Mouse (Mus musculus) retina, postnatal 1 day (tissue): ENCODE measurements around the gene Ugt1a6b.
"Not testable (repeated sequence)": the region's sequence is repeated elsewhere in the genome, so short reads cannot be mapped to it uniquely, and the experiment has no call there.

ENCODE experiments used
- DNase-seq: peaks from one replicate; pipeline ENCODE4 v3.0.0-alpha.2; 2012

Ugt1a6b gene

DNA sequence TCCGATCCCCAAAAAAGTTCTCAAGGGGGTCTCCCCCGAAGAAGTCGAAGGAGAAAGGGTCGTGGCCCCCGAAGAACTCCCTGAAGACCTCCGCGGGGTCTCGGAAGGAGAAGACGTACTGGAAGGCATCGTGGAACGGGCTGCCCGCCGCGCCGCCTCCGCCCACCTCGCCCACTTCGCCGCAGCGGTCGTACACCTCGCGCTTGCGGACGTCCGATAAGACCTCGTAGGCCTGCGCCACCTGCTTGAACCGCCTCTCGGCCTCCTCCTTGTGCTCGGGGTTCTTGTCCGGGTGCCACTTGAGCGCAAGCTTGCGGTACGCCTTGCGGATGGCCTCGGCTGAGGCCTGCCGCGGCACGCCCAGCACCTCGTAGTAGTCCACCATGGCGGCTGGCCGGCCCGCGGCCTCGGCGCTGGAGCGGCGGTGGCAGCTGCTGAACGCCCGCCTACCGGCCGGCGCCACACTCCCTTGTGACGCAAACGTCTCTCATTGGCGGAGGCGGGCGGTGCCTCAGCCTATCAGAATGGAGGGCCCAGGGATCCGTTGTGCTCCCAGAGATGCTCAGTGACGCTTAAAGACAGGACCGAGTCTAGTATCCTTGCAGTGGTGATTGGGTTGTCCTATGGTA, 102.4 kb downstream of the Ugt1a6b start, which contains the start of gene Dnajb3:
Gene Dnajb3 (minus strand): TSS at position 489 of the 629 bp plus-strand sequence.
- DNase-seq = peak; percentile 90

DNA sequence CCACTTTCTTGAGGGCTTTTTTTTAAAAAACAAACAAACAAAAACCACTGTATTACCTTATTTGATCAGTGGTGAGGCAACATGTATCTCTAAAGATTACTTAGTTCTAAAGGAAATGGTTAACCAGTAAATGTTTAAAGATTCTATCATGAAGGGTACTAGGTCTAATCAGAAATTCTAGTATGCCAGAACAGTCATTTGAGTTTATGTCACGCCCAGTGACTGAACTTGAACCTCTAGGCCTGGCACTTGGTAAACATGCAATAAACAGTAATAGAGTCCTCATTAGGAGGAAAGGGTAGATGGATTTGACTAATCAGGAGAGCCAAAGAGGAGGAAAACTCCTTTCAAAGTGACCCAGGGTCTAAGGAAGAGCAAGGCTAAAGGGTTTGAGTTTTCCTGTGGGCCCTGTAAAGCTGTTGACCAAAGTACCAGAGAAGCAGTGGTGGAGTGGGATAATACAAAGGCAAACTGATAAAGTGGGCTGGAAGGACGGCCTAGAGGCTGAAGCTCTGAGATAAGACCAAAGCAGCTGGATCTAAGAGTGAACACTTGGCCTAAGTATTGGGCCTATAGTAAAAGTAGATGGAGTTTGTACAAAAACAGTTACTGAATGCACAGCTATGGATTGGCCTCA, 103.9 kb downstream of the Ugt1a6b start:
- no peak for DNase-seq

DNA sequence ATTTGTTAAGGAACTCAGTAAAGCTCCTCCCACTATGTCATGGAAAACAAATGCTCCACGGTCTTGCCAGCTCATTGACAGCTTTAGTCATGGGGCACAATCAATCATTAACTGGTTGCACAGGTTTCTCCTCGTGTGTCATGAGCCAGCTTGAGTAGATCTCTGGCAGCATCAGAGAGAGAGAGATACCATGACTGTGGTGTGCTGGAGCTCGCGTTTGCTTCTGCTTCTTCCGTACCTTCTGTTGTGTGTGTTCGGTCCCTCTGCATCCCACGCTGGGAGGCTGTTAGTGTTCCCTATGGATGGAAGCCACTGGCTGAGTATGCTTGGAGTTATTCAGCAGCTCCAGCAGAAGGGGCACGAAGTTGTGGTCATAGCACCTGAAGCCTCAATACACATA, 108.8 kb downstream of the Ugt1a6b start, which contains the start of gene Ugt1a1:
Gene Ugt1a1 (plus strand): TSS at position 148 of the 400 bp plus-strand sequence.
- DNase-seq = no peak

DNA sequence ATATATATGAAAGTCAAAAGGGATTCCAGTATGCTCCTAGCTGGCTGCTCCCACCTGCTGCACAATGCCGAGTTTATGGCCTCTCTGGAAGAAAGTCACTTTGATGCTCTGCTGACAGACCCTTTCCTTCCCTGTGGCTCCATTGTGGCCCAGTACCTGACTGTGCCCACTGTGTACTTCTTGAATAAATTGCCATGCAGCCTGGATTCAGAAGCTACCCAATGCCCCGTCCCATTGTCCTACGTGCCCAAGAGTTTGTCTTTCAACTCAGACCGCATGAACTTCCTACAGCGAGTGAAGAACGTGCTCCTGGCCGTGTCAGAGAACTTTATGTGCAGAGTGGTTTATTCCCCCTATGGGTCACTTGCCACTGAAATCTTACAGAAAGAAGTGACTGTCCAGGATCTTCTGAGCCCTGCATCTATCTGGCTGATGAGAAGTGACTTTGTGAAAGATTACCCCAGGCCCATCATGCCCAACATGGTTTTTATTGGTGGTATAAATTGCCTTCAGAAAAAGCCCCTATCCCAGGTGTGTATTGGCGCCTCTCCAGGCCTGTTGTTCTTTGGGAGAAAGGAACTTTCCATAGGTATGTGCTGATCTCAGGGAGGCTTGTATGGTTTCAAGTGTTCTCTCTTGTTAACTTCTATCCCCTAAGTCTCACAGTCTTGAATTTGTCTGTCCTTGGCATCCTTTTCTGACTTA, 109.4 kb downstream of the Ugt1a6b start:
- DNase-seq = peak; percentile 6

DNA sequence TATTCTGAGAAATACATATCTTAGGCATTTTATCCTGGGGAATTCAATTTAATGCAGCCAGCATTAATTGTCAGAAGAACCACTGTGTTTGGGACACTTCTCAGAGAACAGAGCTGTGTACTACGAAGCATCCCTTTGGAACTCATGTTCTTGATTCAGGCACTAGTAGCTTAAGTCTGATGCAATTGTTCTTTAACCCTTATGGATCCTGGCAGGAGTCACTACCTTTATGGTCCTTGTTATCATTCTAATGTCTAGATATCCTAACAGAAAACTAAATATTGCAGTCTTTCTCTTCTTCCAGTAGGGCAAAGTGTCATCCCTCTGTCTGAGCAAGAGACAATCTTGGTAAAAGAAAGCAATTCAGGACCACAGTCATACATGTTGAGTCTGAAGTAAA, 110.0 kb downstream of the Ugt1a6b start:
- DNase-seq = peak; percentile 1

DNA sequence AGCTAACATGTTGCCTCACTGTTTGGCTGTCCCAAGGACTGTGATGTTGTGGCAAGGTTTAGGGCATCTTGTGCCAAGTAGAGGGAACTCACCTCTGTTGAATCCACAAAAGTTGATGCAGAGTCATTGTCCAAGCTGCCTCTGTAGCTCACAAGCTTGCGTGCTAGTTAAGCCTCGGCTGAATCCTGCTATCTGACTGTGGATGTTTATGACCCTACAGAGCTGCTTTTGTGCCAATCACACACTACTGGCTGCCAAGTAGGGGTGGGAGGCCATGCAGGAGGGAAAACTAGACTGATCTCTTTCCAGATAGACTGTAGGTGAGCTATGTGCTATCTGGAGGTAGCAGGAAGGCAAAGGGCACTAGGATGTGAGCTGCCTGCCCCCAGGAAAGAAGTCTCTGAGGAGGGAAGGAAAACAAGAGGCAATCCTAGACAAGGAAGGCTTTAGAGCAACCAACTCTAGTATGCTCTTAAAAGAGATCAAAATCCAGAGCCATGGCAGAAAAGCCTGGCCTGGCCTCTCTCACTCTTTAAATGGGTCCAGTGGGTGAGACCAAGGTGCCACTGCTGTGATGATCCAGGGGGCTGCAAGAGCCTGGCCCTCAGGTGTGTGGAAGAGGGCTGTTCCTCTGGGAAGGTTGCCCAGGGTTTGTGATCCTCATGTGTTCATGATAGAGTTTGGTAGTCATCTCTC, 110.9 kb downstream of the Ugt1a6b start:
- DNase-seq = peak; percentile 12

DNA sequence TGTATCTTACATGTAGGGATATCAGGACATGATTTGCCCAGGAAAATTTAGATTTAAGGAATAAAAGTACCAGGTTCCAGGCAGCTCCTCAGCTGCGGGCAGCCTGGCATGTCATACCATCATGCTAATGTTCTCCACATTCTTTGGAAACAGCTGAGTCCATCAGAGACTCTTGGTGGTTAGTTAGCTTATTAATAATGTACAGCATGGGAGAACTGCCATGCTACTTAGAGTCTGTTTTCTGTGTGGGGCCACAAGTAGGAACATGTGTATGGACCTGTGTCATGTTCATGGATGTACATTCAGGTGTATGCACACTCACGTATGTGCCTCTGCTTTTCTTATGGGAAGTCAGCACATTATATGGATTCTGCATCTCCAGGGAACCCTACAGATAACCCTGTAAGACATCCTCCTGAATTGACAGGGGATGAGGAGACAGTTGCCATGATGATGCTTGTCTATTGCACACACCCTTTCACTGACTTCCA, 111.5 kb downstream of the Ugt1a6b start:
- DNase-seq = peak; percentile 12

DNA sequence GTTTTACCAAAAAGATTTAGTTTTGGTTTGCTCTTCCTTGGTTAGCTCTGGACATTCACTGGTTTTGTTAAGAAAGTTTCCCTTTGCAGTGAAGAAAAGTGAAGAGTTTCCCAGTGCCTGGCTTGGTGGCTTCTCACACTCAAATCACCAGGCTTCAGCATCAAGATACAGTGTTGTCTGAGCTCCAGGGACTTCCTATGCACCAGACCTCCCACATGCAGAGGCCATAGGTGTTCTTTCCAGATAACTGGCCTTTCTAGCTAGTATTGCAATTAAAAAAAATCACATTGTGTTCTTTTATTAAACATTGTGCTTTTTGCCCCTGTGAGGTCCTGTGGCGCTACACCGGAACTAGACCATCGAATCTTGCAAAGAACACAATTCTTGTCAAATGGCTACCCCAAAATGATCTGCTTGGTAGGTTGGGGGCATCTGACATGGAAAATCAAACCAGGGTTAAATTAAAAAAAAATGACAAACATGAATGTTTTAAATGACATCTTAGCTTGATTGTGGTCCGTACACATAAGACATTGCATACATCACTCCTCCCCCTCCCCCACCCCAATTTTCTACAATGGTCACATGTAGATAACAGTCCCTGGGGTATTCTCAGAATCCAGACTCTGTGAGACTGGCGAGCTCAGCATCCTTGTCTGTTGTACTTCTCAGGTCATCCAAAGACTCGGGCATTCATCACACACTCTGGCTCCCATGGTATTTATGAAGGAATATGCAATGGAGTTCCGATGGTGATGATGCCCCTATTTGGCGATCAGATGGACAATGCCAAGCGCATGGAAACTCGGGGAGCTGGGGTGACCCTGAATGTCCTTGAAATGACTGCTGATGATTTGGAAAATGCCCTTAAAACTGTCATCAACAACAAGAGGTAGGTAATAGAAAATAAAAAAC, 112.7 kb downstream of the Ugt1a6b start:
- peak; percentile 10 for DNase-seq

DNA sequence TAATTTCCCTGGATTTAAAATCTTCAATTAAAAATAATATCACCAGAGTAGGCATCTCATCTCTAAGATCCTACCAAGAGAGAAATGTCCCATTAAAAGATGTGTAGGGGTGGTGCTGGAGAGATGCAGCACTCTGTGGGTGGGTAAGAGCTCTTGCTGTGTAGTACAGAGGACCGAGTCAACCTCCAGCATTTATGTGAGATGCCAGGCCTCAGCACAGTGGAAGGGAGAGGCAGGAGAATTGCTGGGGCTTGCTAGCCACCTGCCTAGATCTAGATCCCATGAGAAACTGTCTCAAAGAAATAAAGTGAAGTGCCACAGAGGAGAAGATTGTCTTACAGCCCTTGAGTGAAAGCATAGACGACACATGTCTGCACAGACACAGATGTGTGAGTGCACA, 113.5 kb downstream of the Ugt1a6b start:
- peak; percentile 13 for DNase-seq

DNA sequence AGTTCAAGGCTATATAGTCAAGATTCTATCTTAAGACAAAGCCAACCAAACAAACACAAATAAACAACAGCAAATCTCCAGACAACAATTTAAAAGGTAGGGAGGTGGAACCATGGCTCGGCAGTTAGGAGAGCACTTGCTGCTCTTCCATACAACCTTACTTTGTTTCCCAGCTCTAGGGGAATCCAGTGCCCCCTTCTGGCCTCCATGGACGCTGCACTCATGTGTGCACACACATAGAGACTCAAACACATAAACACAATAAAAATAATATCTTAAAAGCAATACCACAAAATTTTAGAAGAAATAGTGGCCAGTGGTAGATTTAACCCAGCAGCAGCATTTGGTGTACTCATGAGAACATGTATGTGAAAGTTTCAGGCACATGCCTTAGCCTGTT, 114.1 kb downstream of the Ugt1a6b start:
- peak; percentile 9 for DNase-seq

DNA sequence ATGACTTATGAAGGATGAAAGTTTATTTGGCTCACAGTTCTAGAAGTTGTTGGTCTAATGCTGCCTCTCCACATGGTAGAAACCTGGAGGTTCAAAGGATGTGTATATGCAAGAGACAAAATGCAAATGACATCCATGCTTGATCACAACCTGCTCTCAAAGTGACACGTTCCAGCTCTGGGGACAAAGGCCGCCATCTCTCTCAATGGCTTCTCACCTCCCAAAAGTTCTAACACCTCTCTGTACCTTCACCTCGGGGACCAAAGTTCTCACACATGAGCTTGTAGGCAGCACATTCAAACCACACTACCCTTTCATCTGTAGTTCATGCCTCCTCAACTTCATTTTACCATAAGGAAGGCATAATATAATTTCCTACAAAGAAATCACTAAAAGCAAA, 114.5 kb downstream of the Ugt1a6b start:
- DNase-seq = peak; percentile 9

DNA sequence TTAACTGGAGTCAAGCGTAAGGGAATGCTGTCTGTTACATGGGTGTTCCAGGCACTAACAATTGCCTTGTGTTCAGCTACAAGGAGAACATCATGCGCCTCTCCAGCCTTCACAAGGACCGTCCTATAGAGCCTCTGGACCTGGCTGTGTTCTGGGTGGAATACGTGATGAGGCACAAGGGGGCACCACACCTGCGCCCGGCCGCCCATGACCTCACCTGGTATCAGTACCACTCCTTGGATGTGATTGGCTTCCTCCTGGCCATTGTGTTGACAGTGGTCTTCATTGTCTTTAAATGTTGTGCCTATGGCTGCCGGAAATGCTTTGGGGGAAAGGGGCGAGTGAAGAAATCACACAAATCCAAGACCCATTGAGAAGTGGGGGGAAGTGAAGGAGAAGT, 115.0 kb downstream of the Ugt1a6b start:
- DNase-seq = peak; percentile 6

DNA sequence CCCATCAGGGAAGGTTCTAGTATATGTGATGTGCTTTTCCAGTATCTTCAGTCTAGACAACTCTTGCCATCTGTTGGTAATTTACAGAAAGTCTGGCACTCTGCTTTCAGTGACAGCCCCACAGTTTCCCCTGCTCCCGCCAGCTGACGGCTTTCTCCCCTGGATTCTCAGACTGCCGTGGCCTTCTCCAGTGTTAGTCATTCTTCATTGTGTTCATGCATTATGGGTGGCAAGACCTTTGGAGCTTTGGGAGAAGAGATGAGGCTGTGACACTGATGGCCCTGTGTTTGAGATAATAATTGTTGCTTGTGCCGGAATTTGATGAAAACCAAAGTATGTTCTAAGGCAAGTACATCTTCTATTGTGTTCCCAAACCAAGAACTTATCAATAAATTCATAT, 115.5 kb downstream of the Ugt1a6b start:
- no peak for DNase-seq

DNA sequence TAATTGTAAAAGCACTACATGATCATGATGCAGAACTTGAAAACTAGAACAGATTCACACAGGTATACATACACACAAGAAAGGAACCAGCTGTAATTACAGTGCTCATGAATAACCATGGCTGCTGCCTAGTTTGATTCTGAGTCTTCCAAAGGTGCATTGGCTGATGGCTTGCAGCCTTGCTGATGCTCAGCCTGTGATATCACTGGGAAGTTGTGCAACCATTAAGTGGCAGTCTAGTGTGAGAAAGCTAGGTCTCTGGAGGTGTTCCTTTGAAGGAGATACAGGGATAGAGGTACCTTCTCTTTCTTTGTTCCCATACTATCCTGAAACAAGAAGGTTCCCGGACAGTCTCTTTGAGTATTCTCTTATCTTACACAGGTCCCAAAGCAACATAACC, 116.0 kb downstream of the Ugt1a6b start:
- no peak for DNase-seq

DNA sequence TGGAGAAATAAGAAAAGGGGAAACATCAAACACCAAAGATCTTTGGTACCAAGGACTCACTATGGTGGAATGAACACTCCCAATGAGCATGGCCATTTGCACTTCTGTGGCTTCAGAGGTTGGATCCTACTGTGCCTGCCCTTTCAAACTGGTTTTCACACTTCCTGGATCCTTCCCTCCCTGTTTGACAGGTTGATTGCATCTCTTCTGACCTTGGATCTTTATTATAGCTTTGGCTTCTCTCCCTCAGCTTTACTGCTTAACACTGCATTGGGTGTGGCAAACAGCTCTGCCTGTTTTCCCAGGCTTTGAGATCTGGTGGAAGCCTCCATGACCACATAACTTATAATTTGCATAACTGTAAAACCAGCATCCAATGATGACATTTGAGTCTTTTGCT, 117.3 kb downstream of the Ugt1a6b start:
- DNase-seq = no peak

DNA sequence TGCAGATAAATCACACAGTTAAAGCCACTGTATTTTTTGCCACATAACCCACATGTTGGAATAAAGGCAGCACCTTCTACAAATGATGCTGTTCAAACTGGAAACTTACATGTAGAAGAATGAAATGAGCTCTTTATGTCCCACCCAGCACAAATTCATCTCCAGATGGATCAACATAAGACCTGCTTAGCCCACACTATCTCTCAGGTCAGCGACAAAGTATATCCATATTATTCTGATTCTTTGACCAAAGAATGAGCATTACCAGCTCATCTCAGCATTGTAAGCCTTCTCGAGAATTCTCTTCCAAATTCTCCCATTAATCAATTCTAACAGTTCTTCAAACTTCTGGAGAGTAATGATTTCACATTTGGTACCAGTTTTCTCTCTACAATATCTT, 119.2 kb downstream of the Ugt1a6b start:
- no peak for DNase-seq

DNA sequence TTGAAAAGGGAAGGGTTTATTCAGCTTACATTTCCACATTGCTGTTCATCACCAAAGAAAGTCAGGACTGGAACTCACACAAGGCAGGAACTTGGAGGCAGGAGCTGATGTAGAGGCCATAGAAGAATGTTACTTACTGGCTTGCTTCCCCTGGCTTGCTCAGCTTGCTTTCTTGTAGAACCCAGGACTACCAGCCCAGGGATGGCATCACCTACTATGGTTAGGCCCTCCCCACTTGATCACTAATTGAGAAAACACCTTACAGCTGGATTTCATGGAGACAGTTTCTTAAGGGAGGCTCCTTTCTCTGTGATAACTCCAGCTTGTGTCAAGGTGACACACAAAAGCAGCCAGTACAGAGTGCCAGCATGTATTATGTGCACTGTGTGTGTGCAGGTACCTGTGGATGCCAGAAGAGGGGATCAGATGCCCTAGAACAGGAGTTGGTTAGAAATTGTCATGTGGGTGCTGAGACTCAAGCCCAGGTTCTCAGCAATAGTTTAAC, 120.0 kb downstream of the Ugt1a6b start:
- not testable (repeated sequence) for DNase-seq

DNA sequence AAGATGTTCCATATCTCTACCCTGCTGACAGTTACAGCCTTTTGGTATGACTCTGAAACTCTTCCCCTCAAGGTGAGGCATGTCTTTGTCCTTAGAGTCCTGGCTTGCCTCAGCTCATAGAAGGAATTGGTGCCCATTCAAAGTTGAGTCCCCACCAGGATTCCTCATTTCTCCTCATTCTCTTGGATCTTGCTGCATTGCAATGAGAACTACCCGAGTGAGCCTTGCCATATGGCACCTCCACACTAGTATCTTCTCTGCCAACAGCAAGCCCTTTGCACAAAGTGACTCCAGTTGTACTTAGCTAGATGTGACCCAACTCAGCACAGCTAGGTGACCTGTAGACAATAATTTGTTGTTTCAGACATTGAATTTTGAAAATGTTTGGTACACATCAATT, 120.5 kb downstream of the Ugt1a6b start:
- no peak for DNase-seq

DNA sequence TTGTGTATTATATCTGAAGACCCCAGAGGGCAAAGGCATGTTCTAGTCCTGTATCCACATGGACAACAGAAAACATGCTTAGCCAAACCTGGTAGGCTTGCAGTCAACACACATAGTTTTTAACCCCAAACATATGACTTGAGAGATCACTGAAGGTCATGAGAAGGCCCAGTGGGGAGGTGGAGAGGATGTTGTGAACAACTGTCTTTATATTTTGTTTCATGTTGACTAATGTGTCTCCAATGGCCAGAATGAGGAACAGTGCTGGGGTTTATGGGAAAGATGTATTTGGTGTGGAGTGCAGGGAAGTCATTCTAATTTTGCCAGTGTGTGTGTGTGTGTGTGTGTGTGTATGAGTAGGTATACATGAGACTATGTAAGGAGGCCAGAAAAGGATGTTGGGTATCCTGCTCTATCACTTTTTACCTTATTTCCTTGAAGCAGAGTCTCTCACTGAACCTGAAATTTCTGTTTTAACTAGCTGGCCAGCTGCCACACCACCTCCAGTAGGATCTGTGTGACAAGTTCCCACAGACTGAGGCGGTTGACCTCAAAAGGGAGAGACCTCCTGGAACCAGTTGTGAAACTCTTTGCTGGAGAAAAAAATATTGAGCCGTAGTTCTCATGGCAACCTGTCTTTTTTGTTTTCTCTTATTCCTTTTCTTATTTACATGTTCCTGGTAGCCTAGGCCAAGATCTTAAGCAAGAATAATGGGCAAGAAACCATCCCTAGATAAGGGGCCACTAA, 121.2 kb downstream of the Ugt1a6b start:
- DNase-seq = no peak

DNA sequence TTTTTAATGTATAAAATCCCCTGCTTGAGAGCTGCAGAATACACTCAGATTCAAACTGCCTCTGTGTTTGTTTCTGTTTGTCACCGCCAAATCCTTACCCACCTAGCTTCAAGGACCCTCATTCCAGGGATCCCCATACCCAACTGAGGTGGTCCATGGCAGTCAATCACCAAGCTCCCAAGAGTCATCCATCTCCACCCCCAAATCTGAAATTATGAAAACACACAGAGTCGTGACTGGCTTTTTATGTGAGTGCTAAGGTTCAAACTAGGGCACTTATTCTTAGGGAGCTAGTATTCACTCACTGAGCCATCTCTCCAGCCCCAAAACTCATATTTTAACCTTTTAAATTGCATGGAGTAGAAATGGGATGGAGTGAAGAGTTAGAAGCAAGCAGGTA, 122.2 kb downstream of the Ugt1a6b start:
- not testable (repeated sequence) for DNase-seq

DNA sequence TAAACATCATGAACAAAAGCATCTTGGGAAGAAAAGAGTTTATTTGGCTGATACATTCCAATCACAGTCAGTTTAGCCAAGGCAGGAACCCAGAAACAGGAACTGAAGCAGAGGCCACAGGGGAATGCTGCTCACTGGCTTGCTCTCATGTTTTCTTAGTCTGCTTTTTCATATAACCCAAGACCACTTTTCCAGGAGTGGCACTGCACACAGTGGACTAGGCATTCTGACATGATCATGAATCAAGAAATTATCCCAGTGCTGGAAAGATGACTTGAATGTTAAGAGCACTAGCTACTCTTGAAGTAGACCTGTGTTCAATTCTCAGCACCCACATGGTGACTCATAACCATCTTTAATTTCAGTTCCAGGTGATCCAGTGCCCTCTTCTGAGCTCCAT, 122.7 kb downstream of the Ugt1a6b start:
- no peak for DNase-seq
